Comparison of ENCODE assay signal across 12 mouse cellular contexts in genomic region chr15:101271107-101271506, GRCm38 (mm10). TPM values are rescaled to one million over a fixed set of nuclear protein-coding genes. Genes with fewer than 3 reads are reported as not detected.
"Had no signal": no experiment of that assay in that cellular context is flagged by ENCODE, and none has a peak within 500 bp of the region (broad histone marks: within the 10 kb centered on the region; RNA-seq: fewer than 3 reads in every experiment).

No protein-coding gene starts in this region.

- H3K4me2 ChIP-seq: liver, embryonic 11.5 days; liver, embryonic 15.5 days; midbrain, embryonic 11.5 days; midbrain, embryonic 15.5 days had no signal

- H3K27ac ChIP-seq: limb, embryonic 10.5 days; liver, embryonic 15.5 days; midbrain, embryonic 15.5 days had no signal

- H3K4me3 ChIP-seq: limb, embryonic 10.5 days; liver, embryonic 15.5 days; megakaryocyte, embryonic 14.5 days; midbrain, embryonic 15.5 days had no signal

- DNase-seq: kidney, adult 8-10 months; kidney, postnatal 25 days; lung, adult 2 months; lung, postnatal 10 days; thymus, postnatal 36 days had no signal

- H3K9ac ChIP-seq: liver, embryonic 15.5 days; midbrain, embryonic 15.5 days had no signal

- H3K9me3 ChIP-seq: limb, embryonic 10.5 days; liver, embryonic 15.5 days; megakaryocyte, embryonic 14.5 days; midbrain, embryonic 15.5 days had no signal

- H3K36me3 ChIP-seq: liver, embryonic 15.5 days had no signal

- ATAC-seq: intestine, embryonic 16.5 days; midbrain, embryonic 15.5 days had no signal

RNA-seq across cellular contexts. Expression of gene 6030408B16Rik, which starts 21.9 kb away (rescaled TPM):
- polyA plus RNA-seq: midbrain, embryonic 11.5 days had no signal
